Mouse (Mus musculus): ENCODE measurements around the gene Gm10639. TPM values are rescaled to one million over a fixed set of nuclear protein-coding genes. Genes with fewer than 3 reads are reported as not detected.
"Not testable (repeated sequence)": the region's sequence is repeated elsewhere in the genome, so short reads cannot be mapped to it uniquely, and the experiment has no call there.

The Gm10639 gene
- not detected for total RNA-seq (2021)

- DNase-seq; intact Hi-C loops (cut with DNase I): not testable (repeated sequence)
Observed at GRCm38 (mm10) chr9:78289723-78290122, at the start of gene Gm10639. Gene Gm10639 (plus strand): TSS chr9:78289923.

GRCm38 (mm10) chr9:78255683-78256470, 33.8 kb upstream of the Gm10639 start:
- peak; percentile 12 to 21 for DNase-seq
- intact Hi-C loops (cut with DNase I), result not testable (repeated sequence)

DNA sequence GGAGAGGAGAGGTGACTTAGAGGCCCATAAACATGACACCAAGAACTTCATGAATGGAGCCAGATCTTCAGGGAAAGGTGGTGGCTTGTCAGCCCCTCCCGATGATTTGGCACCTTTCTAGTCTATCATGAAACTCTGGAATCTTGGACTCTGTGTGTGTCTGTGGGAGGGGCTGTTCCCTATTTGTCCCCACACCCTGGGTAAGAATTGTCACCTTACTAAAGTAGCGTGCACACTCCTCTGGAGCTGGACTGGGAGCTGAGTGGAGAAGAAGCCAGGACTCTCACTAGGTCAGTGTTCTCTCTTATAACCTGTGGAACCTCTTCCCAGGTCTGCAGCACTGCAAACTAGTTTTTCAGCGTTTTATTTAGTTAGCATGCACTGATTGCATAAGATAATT, 32.8 kb upstream of the Gm10639 start, which contains the start of gene Gm3776:
Gene Gm3776 (plus strand): TSS at position 216 of the 400 bp plus-strand sequence.
- intact Hi-C loops (cut with DNase I); DNase-seq: not testable (repeated sequence)

DNA sequence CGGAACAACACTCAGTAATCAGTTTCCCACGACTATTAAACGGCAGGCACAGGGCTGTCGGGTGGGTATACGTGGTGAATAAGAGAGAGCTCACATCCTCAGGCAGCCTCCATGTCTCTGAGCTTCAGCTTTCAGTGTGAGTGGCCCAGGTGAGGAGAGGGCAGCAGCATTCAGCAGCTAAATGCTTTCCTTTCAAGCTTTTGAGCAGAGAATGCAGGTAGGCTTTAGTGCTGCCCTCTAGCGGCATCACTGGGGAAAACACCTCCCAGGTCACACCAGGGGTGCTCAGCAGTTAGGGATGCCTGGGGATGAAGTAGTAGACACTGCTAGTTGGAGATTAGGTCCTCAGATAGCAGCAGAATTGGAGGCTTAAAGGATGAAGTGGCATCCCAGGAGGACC, 30.0 kb upstream of the Gm10639 start:
- intact Hi-C loops (cut with DNase I), result not testable (repeated sequence)
- peak; percentile 45 to 57 for DNase-seq

- DNase-seq; intact Hi-C loops (cut with DNase I): not testable (repeated sequence)
Observed at GRCm38 (mm10) chr9:78270945-78271344, 18.8 kb upstream of the Gm10639 start.

DNA sequence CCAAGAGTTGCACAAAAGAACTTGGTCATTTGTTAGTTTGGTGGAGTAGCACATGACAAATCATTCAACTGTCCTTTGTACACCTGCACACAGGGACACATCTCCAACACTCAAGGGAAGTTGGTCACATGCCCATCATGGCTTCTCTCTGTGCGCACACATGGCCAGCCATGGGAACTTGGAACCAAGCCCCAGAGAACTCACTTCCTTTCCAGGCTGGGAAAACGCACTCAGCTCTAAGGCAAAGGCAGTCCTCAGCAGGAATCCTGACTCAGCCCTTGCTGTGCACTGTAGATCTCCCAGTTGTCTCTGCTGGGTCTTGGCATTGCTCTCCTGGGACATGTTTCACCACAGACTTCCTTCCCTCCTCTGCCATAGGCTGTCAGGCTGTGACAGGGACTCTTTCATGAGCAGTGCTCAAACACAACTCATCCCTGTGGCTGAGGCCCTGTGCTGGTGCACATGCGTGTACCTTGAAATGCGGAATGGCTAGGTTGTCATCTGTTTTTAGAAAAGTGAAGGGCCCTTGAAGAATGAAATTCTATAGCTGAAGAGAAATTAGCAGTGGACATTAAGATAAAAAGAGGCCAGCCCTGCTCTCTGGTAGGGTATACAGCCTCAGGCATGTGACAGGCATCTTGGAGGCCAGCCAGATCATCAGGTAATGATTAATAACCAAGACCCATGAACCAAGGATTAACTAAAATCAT, 7.6 kb upstream of the Gm10639 start:
- DNase-seq, result peak; percentile 5 to 9
- intact Hi-C loops (cut with DNase I), result not testable (repeated sequence)

DNA sequence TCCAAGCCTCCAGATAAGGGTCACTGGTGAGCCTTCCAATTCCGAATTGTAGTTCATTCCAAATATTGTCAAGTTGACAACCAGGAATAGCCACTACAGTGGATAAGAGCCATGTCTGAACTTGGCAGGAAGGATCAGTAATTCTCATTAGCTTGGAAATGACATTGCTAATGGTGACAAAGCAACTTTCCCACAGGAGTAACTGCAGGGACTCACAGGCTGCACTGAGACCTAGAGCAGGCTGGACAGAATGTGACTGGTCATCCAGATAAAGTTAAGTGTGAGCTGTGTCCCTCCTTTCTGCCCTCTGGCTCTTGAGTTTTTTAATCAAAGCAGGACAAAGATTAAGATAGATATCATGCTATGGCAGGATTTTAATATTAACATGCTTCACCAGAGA, 660 bp upstream of the Gm10639 start:
- DNase-seq; intact Hi-C loops (cut with DNase I): not testable (repeated sequence)

- intact Hi-C loops (cut with DNase I), result not testable (repeated sequence)
Observed at GRCm38 (mm10) chr9:78292462-78292861, 2.7 kb downstream of the Gm10639 start.

DNA sequence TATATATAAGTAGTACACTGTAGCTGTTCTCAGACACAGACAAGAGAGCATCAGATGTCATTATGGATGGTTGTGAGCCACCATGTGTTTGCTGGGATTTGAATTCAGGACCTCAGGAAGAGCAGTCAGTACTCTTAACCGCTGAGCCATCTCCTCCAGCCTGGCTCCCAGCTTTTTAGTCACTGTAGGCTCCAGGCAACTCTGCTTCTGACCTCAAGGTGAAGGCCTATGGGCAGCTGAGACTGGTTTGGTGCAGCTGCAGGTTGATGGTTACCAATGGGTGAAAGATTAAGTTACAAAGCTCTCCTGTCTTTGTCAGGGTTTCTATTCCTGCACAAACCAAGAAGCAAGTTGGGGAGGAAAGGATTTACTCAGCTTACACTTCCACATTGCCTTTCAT, 4.0 kb downstream of the Gm10639 start:
- intact Hi-C loops (cut with DNase I); DNase-seq: not testable (repeated sequence)

More at GRCm38 (mm10) chr9:78292462-78292861, 2.7 kb downstream of the Gm10639 start:
- not testable (repeated sequence) for DNase-seq

DNA sequence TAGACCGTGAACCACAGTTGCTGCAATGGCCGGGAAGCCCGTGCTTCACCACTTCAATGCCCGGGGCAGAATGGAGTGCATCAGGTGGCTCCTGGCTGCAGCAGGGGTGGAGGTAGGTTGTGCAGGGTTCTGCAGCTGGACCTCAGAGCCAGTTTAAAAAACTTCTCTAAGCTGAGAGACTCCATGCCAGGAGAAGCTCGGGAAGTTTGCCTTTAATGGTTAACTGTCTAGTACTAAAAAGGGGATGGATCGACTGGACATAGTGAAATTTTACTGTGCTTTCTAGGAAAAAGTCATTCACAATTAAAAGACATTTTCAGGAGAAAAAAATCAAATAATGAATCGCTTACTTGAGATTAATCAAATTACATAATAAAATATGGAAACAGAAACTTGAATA, 5.1 kb downstream of the Gm10639 start:
- not testable (repeated sequence) for DNase-seq
- intact Hi-C loops (cut with DNase I), result loop anchor here (5.0 kb wide), 1 partner anchor 48 kb away; no protein-coding TSS in a partner anchor

DNA sequence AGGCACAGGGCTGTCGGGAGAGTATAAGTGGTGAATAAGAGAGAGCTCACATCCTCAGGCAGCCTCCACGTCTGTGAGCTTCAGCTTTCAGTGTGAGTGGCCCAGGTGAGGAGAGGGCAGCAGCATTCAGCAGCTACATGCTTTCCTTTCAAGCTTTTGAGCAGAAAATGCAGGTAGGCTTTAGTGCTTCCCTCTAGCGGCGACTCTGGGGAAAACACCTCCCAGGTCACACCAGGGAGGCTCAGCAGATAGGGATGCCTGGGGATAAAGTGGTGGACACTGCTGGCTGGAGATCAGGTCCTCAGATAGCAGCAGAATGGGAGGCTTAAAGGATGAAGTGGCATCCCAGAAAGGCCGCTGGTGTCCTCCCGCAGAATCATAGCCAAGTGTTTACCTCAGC, 6.4 kb downstream of the Gm10639 start:
- peak; percentile 16 to 42 for DNase-seq
- intact Hi-C loops (cut with DNase I), result loop anchor here (5.0 kb wide), 1 partner anchor 46 kb away; no protein-coding TSS in a partner anchor

GRCm38 (mm10) chr9:78298232-78298631, 8.5 kb downstream of the Gm10639 start:
- intact Hi-C loops (cut with DNase I), result loop anchor here (5.0 kb wide), 1 partner anchor 44 kb away; no protein-coding TSS in a partner anchor
- no peak for DNase-seq

GRCm38 (mm10) chr9:78299143-78299542, 9.4 kb downstream of the Gm10639 start:
- intact Hi-C loops (cut with DNase I), result loop anchor here (5.0 kb wide), 1 partner anchor 43 kb away; no protein-coding TSS in a partner anchor
- not testable (repeated sequence) for DNase-seq

GRCm38 (mm10) chr9:78308122-78308521, 18.4 kb downstream of the Gm10639 start:
- intact Hi-C loops (cut with DNase I); DNase-seq: not testable (repeated sequence)

DNA sequence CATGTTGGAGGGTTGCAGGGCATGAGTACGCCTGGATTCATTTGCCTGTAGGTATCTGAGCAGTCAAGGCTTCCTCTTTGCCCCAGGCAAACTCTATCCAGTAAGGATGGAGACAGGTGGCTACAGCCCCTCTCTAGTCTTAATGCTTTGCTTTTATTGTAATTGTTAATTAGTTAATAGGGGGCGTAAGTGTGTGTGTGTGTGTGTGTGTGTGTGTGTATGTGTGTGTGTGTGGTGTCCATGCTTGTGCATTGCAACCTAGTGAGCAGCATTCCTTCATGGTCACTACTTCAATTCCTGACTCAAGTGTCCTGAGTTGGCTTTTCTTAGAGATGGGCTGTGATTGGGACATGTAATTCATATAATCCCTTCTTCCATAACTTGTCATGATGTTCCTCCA, 25.0 kb downstream of the Gm10639 start, which contains the start of gene Omt2a:
Gene Omt2a (minus strand): TSS at position 101 of the 400 bp plus-strand sequence.
- DNase-seq, result no peak
- intact Hi-C loops (cut with DNase I), result no loop called here

- DNase-seq, result peak in 1 of 2 experiments; percentile 10
- intact Hi-C loops (cut with DNase I), result no loop called here
Observed at GRCm38 (mm10) chr9:78319499-78319898, 29.8 kb downstream of the Gm10639 start.

DNA sequence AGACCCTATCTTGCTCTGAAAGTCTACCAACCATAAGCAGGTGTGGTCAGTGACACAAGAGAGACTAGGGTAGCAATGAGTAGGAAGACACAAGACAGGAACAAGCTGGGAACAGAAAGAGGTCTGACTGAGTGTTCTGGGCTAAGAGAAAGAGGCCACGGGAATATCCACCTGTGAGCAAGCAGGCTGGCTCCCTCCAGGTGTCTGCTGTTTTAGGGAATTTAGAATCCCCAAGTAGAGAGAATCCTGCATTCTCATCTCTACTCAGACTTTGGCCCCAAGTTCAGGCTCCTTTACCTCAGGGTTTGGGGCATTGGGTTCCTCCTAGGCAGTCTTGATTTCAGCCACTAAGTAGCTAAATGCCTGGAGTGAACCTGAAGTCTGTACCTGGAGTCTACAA, 37.6 kb downstream of the Gm10639 start, which contains the start of gene Omt2b:
Gene Omt2b (plus strand): TSS at position 301 of the 400 bp plus-strand sequence.
- DNase-seq; intact Hi-C loops (cut with DNase I): not testable (repeated sequence)

DNA sequence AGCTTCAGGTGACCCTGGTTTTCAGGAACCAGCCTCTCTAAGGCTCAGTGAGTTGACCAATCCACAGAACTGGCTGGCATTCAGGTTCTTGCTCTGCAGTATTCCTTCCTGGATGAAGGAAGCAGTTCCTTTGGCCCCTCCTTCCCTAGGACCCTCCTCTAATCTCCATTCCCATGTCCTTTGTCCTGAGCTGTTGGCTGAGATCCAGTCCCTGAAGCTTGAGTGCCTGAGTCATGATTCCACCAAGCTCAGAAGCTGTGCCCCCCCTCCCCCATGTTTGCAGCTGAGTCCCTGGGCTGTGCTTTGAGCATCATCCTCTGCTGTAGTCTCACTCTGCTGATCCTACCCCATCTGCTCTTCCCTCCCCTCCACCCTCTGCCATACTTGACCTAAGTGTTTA, 47.3 kb downstream of the Gm10639 start:
- DNase-seq; intact Hi-C loops (cut with DNase I): not testable (repeated sequence)

- peak; percentile 19 to 48 for DNase-seq
- intact Hi-C loops (cut with DNase I), result loop anchor here (5.0 kb wide), 1 partner anchor 43 kb away; no protein-coding TSS in a partner anchor
Observed at GRCm38 (mm10) chr9:78340324-78340723, 50.6 kb downstream of the Gm10639 start.

DNA sequence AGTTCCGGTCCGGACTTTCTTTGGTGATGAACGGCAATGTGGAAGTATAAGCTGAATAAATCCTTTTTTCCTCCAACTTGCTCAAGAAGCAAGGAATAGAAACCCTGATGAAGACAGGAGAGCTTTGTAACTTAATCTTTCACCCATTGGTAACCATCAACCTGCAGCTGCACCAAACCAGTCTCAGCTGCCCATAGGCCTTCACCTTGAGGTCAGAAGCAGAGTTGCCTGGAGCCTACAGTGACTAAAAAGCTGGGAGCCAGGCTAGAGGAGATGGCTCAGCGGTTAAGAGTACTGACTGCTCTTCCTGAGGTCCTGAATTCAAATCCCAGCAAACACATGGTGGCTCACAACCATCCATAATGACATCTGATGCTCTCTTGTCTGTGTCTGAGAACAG, 52.8 kb downstream of the Gm10639 start:
- DNase-seq, result not testable (repeated sequence)
- intact Hi-C loops (cut with DNase I), result loop anchor here (5.0 kb wide), 1 partner anchor 45 kb away; no protein-coding TSS in a partner anchor

- intact Hi-C loops (cut with DNase I), result loop anchor here (5.0 kb wide), 1 partner anchor 46 kb away; no protein-coding TSS in a partner anchor
Observed at GRCm38 (mm10) chr9:78343055-78343454, 53.3 kb downstream of the Gm10639 start.

More at GRCm38 (mm10) chr9:78343055-78343454, 53.3 kb downstream of the Gm10639 start:
- DNase-seq, result not testable (repeated sequence)
